Mouse (Mus musculus) CD4-positive naive resting alpha-beta T cell, adult 57 days (primary cell): ENCODE measurements around the gene Mmp14. TPM values are rescaled to one million over a fixed set of nuclear protein-coding genes. Genes with fewer than 3 reads are reported as not detected.

Source experiments
- total RNA-seq: library from RNA; stranded (reverse); gene quantifications from one replicate; pipeline ENCODE4 v1.2.4, GENCODE M21; 2023

The Mmp14 gene
- 2.3 TPM for total RNA-seq

DNA sequence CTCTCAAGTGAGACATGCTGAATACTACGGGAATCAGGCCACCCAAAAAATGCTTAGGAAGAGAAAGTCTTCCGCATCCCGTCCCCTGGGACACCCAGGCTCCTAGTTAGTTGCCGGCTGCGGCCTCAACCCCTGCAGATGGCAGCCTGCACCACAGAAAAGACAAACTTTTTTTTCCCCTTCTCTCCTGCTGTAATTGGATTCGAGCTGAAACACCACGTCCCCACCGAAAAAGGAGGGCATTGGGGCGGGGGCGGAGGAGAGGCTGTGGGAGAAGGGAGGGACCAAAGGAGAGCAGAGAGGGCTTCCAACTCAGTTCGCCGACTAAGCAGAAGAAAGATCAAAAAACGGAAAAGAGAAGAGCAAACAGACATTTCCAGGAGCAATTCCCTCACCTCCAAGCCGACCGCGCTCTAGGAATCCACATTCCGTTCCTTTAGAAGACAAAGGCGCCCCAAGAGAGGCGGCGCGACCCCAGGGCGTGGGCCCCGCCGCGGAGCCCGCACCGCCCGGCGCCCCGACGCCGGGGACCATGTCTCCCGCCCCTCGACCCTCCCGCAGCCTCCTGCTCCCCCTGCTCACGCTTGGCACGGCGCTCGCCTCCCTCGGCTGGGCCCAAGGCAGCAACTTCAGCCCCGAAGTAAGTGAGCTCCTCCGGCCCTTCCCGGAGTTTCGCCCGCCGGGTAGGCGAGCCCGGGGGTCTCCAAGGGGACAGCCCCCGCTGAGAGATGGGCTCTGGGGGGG is at the start of gene Mmp14:
TSS of gene Mmp14 (plus strand) at position 279 of the 744 bp plus-strand sequence.

DNA sequence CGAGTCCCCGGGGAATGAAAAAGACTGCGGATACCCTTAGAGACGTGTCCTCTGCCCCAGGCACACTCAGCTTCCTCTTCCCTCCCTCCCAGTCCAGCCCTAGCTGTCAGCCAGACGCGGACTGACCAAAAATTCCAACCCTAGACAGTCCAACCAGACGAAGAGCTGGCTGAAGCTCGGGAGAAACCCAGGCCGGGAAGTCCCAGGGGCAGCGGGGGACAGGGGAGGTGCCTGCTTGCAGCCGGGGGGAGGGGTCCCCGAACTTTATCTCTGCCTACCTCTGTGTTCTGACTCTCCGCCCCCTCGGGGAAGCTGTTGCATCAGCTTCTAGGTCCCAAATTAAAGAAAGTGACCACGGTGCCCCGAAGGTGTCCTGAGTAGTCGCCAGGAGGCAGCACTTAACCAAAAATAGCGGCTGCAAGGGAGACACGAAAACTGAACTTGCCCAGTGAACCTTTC is 13.8 kb upstream of the Mmp14 start, which contains the start of gene Slc7a7:
TSS of gene Slc7a7 (minus strand) at position 158 of the 459 bp plus-strand sequence.

DNA sequence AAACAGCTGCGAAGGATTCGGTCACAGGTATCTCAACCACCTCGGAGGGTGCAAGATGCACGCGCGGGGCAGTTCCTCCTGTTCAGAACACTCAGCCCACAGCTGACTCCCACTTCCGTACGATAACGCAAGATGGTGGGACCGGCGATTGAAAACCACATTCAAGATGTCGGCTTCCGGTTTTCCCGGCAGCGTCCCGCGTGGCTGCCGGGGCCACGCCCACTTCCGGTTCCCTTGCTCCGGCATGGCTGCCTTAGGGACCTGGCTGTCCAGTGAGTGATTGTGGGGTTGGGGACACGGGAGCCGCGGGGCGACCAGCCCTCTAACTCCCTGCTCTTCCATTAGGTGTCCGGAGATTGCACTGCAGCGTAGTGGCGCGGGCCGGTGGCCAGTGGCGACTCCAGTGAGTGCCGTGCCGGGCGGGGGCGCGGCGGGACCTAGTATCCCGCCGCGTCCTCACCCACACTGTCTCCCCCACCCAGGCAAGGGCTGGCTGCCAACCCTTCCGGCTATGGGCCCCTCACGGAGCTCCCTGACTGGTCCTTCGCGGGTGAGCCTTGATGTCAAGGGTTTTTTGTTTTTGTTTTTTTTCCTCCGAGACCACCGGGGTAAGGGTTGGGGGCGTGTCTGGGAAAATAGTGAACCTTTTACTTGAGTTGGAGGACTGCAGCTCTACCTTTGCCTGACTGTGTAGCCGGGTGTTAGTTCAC is 4.6 kb upstream of the Mmp14 start, which contains the start of gene Mrpl52:
TSS of gene Mrpl52 (plus strand) at position 221 of the 710 bp plus-strand sequence.

DNA sequence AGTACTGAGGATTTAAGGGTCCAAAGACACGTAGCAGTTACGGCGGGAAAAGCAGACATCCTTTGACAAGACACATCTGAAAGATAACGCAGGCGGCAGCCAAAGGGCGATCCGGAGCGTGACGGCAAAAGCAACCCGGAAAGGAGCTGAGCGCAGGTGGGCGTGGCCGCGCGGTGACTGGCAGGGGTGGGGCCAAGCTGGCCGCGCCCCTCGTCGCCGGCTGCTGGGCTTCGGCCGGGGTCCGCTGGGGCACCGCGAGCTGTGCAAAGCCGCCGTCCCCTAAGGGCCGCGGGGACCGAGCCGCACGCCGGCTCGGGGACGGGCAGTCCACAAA is 32.5 kb downstream of the Mmp14 start, which contains the start of gene Lrp10:
TSS of gene Lrp10 (plus strand) at position 179 of the 334 bp plus-strand sequence.

DNA sequence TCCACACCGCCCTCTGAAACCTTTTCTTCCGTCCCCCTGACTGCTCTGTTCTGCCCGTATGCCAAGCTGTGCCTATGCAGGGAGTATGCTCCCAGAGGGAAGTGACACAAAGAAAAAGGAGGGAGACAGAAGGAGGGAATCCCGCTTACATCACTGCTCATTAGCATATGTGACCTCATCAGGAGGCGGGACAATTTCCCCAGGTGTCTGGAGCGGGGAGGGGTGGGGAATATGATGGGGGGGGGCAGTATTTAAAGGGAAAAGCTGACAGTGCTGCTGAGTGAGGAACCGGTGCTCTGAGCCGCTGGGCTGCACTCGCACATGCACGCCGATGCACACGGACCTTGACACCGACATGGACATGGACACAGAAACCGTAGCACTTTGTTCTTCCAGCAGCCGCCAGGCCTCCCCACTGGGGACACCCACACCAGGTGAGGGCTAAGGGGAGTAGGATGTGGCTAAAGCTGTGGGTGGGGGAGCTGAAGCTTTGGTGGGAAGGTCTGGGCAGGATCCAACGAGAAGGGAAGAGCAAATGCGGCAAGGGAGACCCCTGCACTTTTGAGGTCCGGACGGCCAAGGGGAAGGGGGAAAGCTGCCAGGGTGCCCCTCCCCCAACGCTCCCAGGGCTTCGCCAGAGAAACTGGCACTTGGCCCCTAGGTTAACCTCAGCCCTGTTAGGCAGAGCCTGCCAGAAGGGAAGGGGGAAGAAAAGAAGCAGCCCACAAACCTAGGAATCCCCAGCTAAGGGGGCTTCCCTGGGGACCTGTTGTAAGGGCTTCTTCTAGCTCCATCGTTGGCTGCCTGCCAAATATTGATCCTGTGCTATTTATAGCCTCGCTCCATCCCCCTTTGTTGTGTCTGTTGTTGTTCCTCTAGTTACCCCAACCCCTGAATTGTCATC is 44.8 kb downstream of the Mmp14 start, which contains the start of gene Rem2:
TSS of gene Rem2 (plus strand) at position 160 of the 904 bp plus-strand sequence.

Other genes starting within 250 kb of the Mmp14 start
- 148 TPM for gene Dad1, start 177.5 kb upstream of the Mmp14 start, total RNA-seq
- 7.9 TPM for gene Abhd4, start 177.4 kb upstream of the Mmp14 start, total RNA-seq
- gene Olfr49, start 146.7 kb upstream of the Mmp14 start, total RNA-seq, result not detected
- gene Oxa1l, start 70.8 kb upstream of the Mmp14 start, total RNA-seq, result 79.1 TPM
- gene Slc7a7, start 13.8 kb upstream of the Mmp14 start, total RNA-seq, result 1.2 TPM
- gene Mrpl52, start 4.7 kb upstream of the Mmp14 start, total RNA-seq, result 71.9 TPM
- gene Lrp10, start 32.5 kb downstream of the Mmp14 start, total RNA-seq, result 157 TPM
- not detected for gene Rem2, start 44.5 kb downstream of the Mmp14 start, total RNA-seq
- gene Prmt5, start 85.9 kb downstream of the Mmp14 start, total RNA-seq, result 33.7 TPM
- gene Haus4, start 123.0 kb downstream of the Mmp14 start, total RNA-seq, result 14.4 TPM
- gene Ajuba, start 145.9 kb downstream of the Mmp14 start, total RNA-seq, result 0.27 TPM
- gene 4931414P19Rik, start 174.4 kb downstream of the Mmp14 start, total RNA-seq, result 9.3 TPM
- gene Psmb5, start 186.4 kb downstream of the Mmp14 start, total RNA-seq, result 53.8 TPM
- not detected for gene Psmb11, start 189.8 kb downstream of the Mmp14 start, total RNA-seq
- gene Gm17606, start 209.3 kb downstream of the Mmp14 start, total RNA-seq, result not detected
- gene Cdh24, start 209.8 kb downstream of the Mmp14 start, total RNA-seq, result 12.8 TPM